Mouse (Mus musculus) forebrain, embryonic 11.5 days (tissue): ENCODE data around the gene B4galt5. TPM values are rescaled to one million over a fixed set of nuclear protein-coding genes. Genes with fewer than 3 reads are reported as not detected.

Experiments
- ATAC-seq: fragments of 200-750 bp; cut with Nextera tagmentation; replicated peaks from 2 replicates; pipeline ENCODE4 v1.8.0; 2017; ENCODE audit warnings: moderate TSS enrichment; ENCODE audit not compliant: low FRiP score
- DNase-seq: peaks from one replicate; pipeline ENCODE4 v3.0.0-alpha.2; 2017; ENCODE audit warnings: low spot score
- H3K27ac ChIP-seq: fragments of 300-500 bp; sonication (generic); 2 replicates; pipeline ENCODE4 v1.5.1; 2014; ENCODE audit warnings: low read depth, low read length
- H3K27me3 ChIP-seq: fragments of 300-500 bp; sonication (generic); 2 replicates; pipeline ENCODE4 v1.6.1; 2014; ENCODE audit warnings: mild to moderate bottlenecking, low read length, mixed read lengths; ENCODE audit not compliant: control insufficient read depth, insufficient read depth
- H3K36me3 ChIP-seq: fragments of 300-500 bp; sonication (generic); 2 replicates; pipeline ENCODE4 v1.6.1; 2014; ENCODE audit warnings: mild to moderate bottlenecking, low read length, moderate library complexity, mixed read lengths; ENCODE audit not compliant: control insufficient read depth, insufficient read depth
- H3K4me1 ChIP-seq: fragments of 300-500 bp; sonication (generic); replicated peaks from 2 replicates; pipeline ENCODE4 v1.6.1; 2014; ENCODE audit warnings: low read length, mixed read lengths; ENCODE audit not compliant: control insufficient read depth, insufficient read depth
- H3K4me2 ChIP-seq: fragments of 300-500 bp; sonication (generic); 2 replicates; pipeline ENCODE4 v1.6.1; 2014; ENCODE audit warnings: low read depth, mild to moderate bottlenecking, low read length, moderate library complexity, mixed read lengths; ENCODE audit not compliant: severe bottlenecking
- H3K4me3 ChIP-seq: fragments of 300-500 bp; sonication (generic); 2 replicates; pipeline ENCODE4 v1.5.1; 2014; ENCODE audit warnings: low read depth, low read length
- H3K9ac ChIP-seq: fragments of 300-500 bp; sonication (generic); 2 replicates; pipeline ENCODE4 v1.6.1; 2014; ENCODE audit warnings: low read length
- H3K9me3 ChIP-seq: fragments of 300-500 bp; sonication (generic); 2 replicates; pipeline ENCODE4 v1.6.1; 2016; ENCODE audit warnings: low read length, mixed read lengths; ENCODE audit not compliant: control insufficient read depth
- WGBS: fragments of 180-500 bp; shearing (Covaris S2); extraction: QIAGEN DNeasy Blood & Tissue Kit; methylation state at CpG from one replicate; pipeline ENCODE4 v1.1.7; 2014; 5-methylcytosine and 5-hydroxymethylcytosine counted together
- polyA plus RNA-seq: library from polyadenylated mRNA; unstranded; fragments of >200 nt; fragmentation: Nextera tagmentation; extraction: Ambion mirVana; gene quantifications from 2 replicates; pipeline ENCODE4 v1.2.1, GENCODE M21; 2014

The B4galt5 gene
- polyA plus RNA-seq, 1 experiment from 2014 or later: 19.2 TPM

- no peaks in the 10 kb centered on the region for H3K9me3 ChIP-seq
- WGBS: 67% methylated on average over 7 of the region's 7 CpGs
- H3K4me3 ChIP-seq: no peak overlapping the region
- DNase-seq (no peak), ATAC-seq (no peak)
- no peak overlapping the region for H3K27ac ChIP-seq
- H3K36me3 ChIP-seq: no peaks in the 10 kb centered on the region
- H3K9ac ChIP-seq: no peak overlapping the region
- peaks cover 2% of the 10 kb centered on the region; the same call in 1 of the 2 replicates for H3K4me1 ChIP-seq
- H3K27me3 ChIP-seq: no peaks in the 10 kb centered on the region
- H3K4me2 ChIP-seq: no peak overlapping the region
Observed at GRCm38 (mm10) chr2:167380615-167381285, 31.8 kb upstream of the B4galt5 start.

GRCm38 (mm10) chr2:167378972-167379371 is 30.0 kb upstream of the B4galt5 start:
- Histone ChIP-seq H3K4me1 (peaks cover 2% of the 10 kb centered on the region; the same call in 1 of the 2 replicates), H3K27me3 (no peaks in the 10 kb centered on the region), H3K27ac (no peak overlapping the region), H3K9me3 (no peaks in the 10 kb centered on the region), H3K9ac (no peak overlapping the region), H3K4me3 (no peak overlapping the region), H3K4me2 (no peak overlapping the region), H3K36me3 (no peaks in the 10 kb centered on the region)
- 47% methylated on average over 4 of the region's 4 CpGs for WGBS
- no peak for ATAC-seq
- no peak for DNase-seq

GRCm38 (mm10) chr2:167377697-167378096 is 28.7 kb upstream of the B4galt5 start:
- Histone ChIP-seq H3K27me3 (no peaks in the 10 kb centered on the region), H3K4me1 (peaks cover 2% of the 10 kb centered on the region; the same call in 1 of the 2 replicates), H3K36me3 (no peaks in the 10 kb centered on the region), H3K9me3 (no peaks in the 10 kb centered on the region), H3K4me3 (no peak overlapping the region), H3K9ac (no peak overlapping the region), H3K4me2 (no peak overlapping the region), H3K27ac (no peak overlapping the region)
- ATAC-seq (no peak), DNase-seq (no peak)
- 67% methylated on average over 3 of the region's 3 CpGs for WGBS

GRCm38 (mm10) chr2:167376160-167376564 is 27.2 kb upstream of the B4galt5 start:
- Histone ChIP-seq H3K27ac (no peak overlapping the region), H3K9ac (no peak overlapping the region), H3K4me1 (peaks cover 2% of the 10 kb centered on the region; the same call in 1 of the 2 replicates), H3K4me2 (no peak overlapping the region), H3K9me3 (no peaks in the 10 kb centered on the region), H3K36me3 (no peaks in the 10 kb centered on the region), H3K27me3 (no peaks in the 10 kb centered on the region), H3K4me3 (no peak overlapping the region)
- WGBS: 82% methylated on average over 8 of the region's 8 CpGs
- no peak for ATAC-seq
- no peak for DNase-seq

- Histone ChIP-seq H3K4me3 (no peak overlapping the region), H3K36me3 (no peaks in the 10 kb centered on the region), H3K9me3 (no peaks in the 10 kb centered on the region), H3K4me2 (no peak overlapping the region), H3K27me3 (no peaks in the 10 kb centered on the region), H3K27ac (no peak overlapping the region), H3K9ac (no peak overlapping the region), H3K4me1 (peaks cover 2% of the 10 kb centered on the region; the same call in 1 of the 2 replicates)
- ATAC-seq: no peak
- WGBS: 93% methylated on average over 5 of the region's 5 CpGs
- no peak for DNase-seq
Observed at GRCm38 (mm10) chr2:167375688-167376087, 26.7 kb upstream of the B4galt5 start.

GRCm38 (mm10) chr2:167375135-167375534 is 26.2 kb upstream of the B4galt5 start:
- ATAC-seq (no peak), DNase-seq (no peak)
- H3K27ac ChIP-seq: no peak overlapping the region
- no peaks in the 10 kb centered on the region for H3K9me3 ChIP-seq
- H3K9ac ChIP-seq: no peak overlapping the region
- no peaks in the 10 kb centered on the region for H3K36me3 ChIP-seq
- H3K4me1 ChIP-seq: no peaks in the 10 kb centered on the region
- no peak overlapping the region for H3K4me3 ChIP-seq
- 84% methylated on average over 9 of the region's 9 CpGs for WGBS
- H3K27me3 ChIP-seq: no peaks in the 10 kb centered on the region
- no peak overlapping the region for H3K4me2 ChIP-seq

- Histone ChIP-seq H3K9me3 (no peaks in the 10 kb centered on the region), H3K27me3 (no peaks in the 10 kb centered on the region), H3K27ac (no peak overlapping the region), H3K9ac (no peak overlapping the region), H3K4me2 (no peak overlapping the region), H3K4me1 (no peaks in the 10 kb centered on the region), H3K36me3 (no peaks in the 10 kb centered on the region), H3K4me3 (no peak overlapping the region)
- DNase-seq (no peak), ATAC-seq (no peak)
- 94% methylated on average over 12 of the region's 12 CpGs for WGBS
Observed at GRCm38 (mm10) chr2:167374191-167374805, 25.3 kb upstream of the B4galt5 start.

GRCm38 (mm10) chr2:167373266-167373665 is 24.3 kb upstream of the B4galt5 start:
- Histone ChIP-seq H3K4me2 (no peak overlapping the region), H3K36me3 (no peaks in the 10 kb centered on the region), H3K4me3 (no peak overlapping the region), H3K27me3 (no peaks in the 10 kb centered on the region), H3K9ac (no peak overlapping the region), H3K4me1 (no peaks in the 10 kb centered on the region), H3K27ac (no peak overlapping the region), H3K9me3 (no peaks in the 10 kb centered on the region)
- ATAC-seq (no peak), DNase-seq (no peak)
- 82% methylated on average over 5 of the region's 5 CpGs for WGBS

- Histone ChIP-seq H3K27ac (no peak overlapping the region), H3K4me2 (no peak overlapping the region), H3K36me3 (no peaks in the 10 kb centered on the region), H3K4me1 (no peaks in the 10 kb centered on the region), H3K4me3 (no peak overlapping the region), H3K27me3 (no peaks in the 10 kb centered on the region), H3K9ac (no peak overlapping the region), H3K9me3 (no peaks in the 10 kb centered on the region)
- ATAC-seq: no peak
- no peak for DNase-seq
- 93% methylated on average over 2 of the region's 2 CpGs for WGBS
Observed at GRCm38 (mm10) chr2:167371506-167371905, 22.5 kb upstream of the B4galt5 start.
